Mouse (Mus musculus) small intestine, adult 2 months (tissue): Measurements from ENCODE around the gene Pde4d.

Source experiments
- CTCF ChIP-seq: fragments of 200-500 bp; IDR thresholded peaks from 2 replicates; pipeline ENCODE4 v1.5.1; 2012; ENCODE audit warnings: low read depth, mild to moderate bottlenecking, control low read depth, inconsistent platforms, low read length, moderate library complexity, mixed read lengths; ENCODE audit not compliant: insufficient replicate concordance, insufficient read length; ENCODE audit errors: extremely low read depth
- POLR2A ChIP-seq: fragments of 200-500 bp; IDR thresholded peaks from 2 replicates; pipeline ENCODE4 v1.6.1; 2012; ENCODE audit warnings: low read depth, mild to moderate bottlenecking, control low read depth, inconsistent platforms, low read length, moderate library complexity

DNA sequence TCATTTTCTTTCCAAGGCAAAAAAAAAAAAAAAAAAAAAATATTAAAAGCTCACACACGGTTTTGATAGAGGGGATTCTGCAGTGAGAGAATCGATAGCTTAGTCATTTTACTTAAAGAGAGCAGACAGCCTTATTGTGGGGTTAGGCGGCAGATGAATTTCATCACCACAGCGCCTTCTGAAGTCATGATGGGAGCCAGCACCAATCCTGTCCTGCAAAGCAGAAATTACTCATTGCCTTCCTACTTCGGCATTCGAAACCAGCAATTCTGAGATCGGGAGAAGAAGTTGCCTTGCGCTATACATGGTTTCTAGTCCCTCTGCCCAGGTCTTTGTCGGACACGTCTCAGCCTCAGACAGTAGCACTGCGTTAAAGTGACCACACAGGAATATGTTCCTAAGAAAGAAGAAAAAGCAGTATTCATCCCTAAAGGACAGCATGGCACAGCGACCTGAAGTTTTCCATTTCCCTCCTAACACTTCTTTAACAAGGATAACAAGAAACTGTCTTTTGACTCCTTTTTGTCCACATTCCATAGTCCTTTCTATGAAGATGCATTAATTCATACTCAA lies 991.7 kb downstream of the Pde4d start:
- TF ChIP-seq CTCF (no peak), POLR2A (no peak)
